Mouse (Mus musculus) brain, embryonic 18.5 days (tissue): ENCODE data around the gene Hist1h4m.
"Not testable (repeated sequence)": the region's sequence is repeated elsewhere in the genome, so short reads cannot be mapped to it uniquely, and the experiment has no call there.

Source experiments
- DNase-seq: peaks from one replicate; pipeline ENCODE4 v3.0.0-alpha.2; 2012; ENCODE audit warnings: low read depth, low spot score

Hist1h4m gene

DNA sequence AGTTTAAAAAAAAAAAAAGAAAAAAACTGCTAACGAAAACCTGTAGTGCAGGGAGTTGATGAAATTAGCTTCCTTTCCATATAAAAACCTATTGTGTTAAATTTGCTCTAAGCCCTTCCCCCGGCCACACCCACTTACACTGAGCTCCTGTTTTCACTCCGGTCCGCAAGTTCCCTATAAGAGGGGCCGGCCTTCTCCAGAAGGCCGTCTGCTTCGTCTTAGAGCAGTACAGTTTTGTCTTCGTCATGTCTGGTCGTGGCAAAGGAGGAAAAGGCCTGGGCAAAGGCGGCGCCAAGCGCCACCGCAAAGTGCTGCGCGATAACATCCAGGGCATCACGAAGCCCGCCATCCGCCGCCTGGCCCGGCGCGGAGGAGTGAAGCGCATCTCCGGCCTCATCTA lies at the start of gene Hist1h4m:
Gene Hist1h4m (plus strand): TSS at position 208 of the 400 bp plus-strand sequence.
- DNase-seq, result not testable (repeated sequence)

DNA sequence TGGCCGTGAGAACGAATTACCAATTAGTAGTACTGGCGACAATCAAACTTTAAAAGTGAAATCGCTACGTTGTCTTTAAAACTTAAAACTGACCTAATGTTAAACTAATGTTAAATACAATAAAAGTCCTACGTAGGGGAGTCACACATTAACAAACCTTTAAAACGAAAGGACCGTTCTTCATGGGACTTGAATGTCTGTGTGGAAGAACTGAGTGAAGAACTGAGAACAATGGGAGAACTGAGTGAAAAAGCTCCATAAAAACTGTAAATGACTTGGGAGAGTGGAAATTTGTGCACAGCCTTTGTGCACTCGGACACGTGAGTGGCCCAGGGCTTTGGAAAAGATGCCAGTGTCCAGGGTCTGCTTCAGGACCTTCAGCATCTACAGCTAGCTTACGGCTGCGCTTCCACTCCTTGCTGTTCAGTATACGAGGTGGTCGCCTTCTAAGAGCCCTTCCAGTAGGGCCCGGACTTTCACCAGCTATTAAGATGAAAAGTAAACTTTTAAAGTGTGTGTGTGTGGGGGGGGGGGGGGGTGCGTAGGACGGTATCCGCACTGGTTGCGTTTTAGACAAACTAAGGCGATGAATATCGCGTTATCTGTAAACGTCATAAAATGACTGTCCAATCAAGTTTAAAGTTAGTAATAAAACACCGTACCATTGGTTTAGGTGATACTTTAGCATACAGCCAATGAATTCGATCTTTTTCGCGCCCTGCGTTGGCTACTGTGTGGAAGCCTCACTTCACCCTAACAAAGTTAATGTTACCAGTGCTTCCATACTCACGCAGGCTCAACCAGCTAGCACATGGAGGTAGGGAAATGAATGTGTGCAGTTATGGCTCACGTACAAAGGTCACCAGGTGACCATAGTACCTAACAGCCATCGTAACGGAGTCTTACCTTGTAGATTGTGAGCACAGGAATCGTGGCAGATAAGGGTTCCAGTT lies 32.5 kb upstream of the Hist1h4m start:
- peak; percentile 88 for DNase-seq

DNA sequence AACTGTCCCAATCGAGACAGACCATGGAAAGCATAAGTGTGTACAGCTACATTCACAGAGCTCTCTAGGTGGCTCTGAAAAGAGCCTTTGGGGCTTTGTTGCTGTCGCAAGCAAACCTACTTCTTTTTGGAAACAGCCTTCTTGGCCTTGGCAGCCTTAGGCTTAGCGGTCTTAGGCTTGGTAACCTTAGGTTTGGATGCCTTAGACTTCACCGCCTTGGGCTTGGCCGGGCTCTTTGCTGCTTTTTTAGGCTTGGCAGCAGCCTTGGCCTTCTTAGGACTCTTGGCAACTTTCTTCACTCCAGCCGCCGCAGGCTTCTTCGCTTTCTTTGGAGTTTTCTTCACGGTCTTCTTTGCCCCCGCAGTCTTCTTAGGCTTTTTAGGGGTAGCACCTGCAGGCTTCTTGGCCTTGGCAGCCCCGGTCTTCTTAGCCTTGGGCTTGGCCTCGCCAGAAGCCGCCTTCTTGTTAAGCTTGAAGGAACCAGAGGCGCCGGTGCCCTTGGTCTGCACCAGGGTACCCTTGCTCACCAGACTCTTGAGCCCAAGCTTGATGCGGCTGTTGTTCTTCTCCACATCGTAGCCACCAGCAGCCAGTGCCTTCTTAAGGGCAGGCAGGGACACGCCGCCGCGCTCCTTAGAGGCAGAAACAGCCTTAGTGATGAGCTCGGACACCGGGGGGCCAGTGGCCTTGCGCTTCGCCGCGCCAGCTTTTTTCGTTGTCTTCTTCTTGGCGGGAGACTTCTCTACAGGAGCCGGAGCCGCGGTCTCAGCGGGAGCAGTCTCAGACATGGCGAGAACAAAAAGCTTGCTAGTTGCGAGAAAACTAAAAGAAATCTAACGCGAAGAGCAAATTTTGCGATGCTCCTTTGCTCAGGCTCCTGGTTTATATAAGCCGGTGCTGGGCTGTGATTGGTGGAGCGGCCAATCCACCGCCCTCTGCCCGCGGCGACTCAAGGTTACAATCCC lies 31.5 kb upstream of the Hist1h4m start, which contains the start of gene Hist1h1b:
Gene Hist1h1b (minus strand): TSS at position 859 of the 965 bp plus-strand sequence.
- no peak for DNase-seq

DNA sequence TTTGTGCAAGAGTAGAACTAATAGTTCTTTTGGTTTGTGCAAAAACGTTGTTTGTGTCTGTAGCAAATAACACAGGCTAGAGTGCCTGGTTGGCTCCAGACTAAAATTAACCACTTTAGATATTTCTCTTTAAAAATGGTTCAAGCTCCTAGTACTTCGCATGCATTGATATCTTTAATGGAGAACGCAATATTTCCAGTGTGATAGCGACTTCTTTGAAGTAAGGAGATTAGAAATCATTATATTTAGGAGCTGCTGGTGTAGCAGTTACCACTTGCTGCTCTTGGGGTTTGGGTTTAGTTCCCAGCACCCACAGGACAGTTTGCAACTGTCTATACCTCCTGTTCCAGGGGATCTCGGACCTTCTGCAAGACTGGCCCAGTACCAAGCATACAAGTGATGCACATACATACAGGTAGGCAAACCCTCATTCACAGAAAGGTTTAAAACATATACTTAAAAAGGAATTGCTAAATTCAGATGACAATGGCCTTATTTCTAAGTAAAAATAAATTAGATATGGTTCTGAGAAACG lies 30.5 kb upstream of the Hist1h4m start:
- DNase-seq, result no peak

DNA sequence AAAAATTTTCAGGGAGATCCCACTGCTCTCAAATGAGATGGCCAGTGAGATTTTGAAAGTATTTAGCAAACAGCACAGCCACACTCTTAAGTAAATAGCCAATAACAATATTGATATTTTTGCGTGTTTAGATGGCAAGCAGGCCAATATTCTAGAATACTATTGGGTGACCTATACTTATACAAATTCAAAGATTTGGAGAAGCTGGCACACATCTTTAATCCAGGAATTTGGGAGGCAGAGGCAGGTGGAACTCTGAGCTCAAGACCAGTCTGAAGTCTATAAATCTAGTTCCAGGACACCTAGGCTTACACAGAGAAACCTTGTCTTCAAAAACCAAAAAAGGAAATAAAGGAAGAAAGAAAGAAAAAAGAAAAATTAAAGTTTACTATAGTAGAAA lies 29.9 kb upstream of the Hist1h4m start:
- no peak for DNase-seq

DNA sequence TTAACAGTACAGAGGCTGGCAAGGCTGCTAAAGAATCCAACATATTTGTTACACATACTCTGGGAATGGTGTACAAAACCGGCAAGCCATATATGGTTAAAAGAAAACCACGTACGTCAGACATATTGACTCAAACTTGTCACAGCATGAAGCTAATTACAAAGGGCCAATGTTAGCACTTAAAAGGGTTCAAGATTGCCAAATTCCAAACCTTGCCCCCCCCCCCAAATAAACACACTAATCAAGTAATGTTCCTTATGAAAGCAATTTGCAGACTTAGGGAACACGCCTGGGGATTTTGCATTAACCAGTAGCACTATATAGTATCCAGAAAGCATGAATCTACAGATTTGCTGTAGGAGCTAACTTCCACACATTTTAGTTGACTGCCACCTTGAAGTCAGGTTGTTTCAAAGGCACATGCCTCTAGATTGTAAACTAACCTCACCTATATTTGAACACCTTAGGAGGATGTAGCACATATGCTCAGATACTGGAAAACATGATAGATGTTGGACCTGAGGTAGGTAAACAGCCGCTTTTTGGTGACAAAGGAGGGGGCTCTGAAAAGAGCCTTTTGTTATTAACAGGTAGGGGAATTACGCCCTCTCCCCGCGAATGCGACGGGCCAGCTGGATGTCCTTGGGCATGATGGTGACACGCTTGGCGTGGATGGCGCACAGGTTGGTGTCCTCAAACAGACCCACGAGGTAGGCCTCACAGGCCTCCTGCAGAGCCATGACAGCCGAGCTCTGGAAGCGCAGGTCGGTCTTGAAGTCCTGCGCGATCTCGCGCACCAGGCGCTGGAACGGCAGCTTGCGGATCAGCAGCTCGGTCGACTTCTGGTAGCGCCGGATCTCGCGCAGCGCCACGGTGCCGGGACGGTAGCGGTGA lies 28.9 kb upstream of the Hist1h4m start:
- not testable (repeated sequence) for DNase-seq

DNA sequence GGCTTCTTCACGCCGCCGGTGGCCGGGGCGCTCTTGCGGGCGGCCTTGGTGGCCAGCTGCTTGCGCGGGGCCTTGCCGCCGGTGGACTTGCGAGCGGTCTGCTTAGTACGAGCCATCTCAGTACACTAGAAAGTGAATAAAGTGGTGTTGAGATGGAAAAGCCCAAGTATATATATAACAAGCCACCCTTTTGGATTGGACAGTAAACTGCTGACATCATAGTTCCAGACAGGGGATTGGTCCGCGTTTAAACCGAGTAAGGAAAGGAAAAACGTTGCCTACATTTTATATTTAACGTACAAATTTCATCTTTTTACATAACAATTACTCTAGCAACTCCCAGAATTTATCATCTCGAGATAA lies 28.3 kb upstream of the Hist1h4m start, which contains the start of gene Hist1h3i:
Gene Hist1h3i (minus strand): TSS at position 116 of the 363 bp plus-strand sequence.
- peak; percentile 86 for DNase-seq

DNA sequence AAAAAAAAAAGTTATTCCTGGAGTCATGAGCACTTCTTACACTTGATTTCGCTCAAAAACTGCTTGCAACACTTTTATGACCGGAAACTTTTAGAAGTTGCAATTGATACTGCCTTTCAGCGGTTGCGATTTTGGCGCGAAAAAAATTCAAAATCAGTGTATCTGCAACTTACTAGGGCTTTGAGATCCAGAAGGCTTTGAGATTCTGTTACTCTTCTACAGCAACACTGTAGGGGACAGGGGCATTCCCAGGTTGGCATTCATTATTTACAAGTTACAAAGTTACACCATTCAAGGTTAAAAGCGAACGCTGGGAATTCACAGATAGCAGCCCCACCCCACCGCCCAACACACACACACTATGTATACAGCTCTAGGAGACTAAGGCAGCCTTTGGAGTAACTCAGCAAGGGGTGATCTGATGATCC lies 27.8 kb upstream of the Hist1h4m start:
- DNase-seq, result no peak

DNA sequence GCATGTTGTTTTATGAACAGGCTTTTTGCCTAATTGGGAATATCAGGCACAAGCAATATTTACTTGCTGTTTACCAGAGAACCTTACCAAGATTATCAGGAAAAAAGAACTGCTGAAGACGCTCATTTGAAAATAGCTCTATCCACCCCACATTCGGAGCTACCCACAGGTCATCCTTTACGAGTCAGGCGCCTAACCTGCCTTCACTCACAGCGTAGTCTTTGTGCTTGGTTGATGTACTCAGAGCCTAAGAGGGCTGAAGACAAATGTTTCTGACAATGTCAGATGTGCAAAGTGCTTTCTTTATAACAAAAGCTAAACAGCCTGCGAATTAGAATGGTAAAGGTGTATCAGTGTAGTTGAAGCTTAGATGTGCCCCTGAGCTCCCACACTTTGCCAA lies 27.2 kb upstream of the Hist1h4m start:
- DNase-seq, result no peak

DNA sequence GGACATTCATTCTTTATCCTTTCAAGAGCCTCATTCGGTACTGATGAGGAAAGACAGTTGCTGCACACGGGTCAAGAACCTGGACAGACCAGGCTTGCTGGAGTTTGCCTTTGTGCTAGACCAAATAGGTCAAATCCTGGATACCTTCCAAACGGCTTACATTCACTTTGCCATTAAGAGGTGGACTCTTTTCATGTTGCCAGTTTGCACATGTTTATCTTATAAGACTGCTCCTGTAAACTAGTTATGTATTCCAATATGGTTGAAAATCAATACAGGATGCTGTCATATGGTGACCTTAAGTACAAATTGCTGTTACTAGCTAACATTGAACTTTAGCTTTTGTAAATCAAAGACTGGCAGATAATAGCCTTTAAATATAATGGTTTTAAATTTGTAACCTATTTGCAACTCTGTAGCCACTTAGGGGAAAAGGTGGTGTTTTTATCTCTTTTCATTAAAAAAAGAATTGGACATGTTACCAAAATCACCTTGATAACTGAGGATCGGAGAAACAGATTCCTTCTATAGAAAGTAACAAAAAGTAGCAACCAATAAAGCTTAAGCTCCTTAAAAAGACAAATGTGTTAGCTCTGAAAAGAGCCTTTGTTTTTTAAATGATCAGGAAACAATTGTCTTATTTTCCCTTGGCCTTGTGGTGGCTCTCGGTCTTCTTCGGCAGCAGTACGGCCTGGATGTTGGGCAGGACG lies 25.2 kb upstream of the Hist1h4m start:
- no peak for DNase-seq

DNA sequence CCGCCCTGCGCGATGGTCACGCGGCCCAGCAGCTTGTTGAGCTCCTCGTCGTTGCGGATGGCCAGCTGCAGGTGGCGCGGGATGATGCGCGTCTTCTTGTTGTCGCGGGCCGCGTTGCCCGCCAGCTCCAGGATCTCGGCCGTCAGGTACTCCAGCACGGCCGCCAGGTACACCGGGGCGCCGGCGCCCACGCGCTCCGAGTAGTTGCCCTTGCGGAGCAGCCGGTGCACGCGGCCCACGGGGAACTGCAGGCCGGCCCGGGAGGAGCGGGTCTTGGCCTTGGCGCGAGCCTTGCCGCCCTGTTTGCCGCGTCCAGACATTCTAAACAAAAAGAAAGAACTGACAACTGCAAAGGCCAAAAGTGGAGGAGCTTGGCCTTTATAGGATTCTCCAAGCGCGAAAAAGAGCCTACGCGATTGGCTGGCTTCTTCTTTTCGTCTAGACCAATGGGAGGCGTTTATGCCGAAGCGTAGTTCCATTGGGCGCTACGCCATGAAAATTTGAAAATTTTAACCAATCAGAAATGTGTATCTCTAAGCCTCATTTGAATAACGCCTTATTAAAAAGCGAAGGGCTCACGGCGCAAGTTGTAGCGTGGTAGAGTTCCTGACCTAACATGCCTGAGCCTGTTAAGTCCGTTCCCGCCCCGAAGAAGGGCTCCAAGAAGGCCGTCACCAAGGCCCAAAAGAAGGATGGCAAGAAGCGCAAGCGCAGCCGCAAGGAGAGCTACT lies 24.5 kb upstream of the Hist1h4m start, which contains the start of the genes Hist1h2an and Hist1h2bp:
Gene Hist1h2an (minus strand): TSS at position 320 of the 731 bp plus-strand sequence.
Gene Hist1h2bp (plus strand): TSS at position 563 of the 731 bp plus-strand sequence.
- DNase-seq, result peak; percentile 95

DNA sequence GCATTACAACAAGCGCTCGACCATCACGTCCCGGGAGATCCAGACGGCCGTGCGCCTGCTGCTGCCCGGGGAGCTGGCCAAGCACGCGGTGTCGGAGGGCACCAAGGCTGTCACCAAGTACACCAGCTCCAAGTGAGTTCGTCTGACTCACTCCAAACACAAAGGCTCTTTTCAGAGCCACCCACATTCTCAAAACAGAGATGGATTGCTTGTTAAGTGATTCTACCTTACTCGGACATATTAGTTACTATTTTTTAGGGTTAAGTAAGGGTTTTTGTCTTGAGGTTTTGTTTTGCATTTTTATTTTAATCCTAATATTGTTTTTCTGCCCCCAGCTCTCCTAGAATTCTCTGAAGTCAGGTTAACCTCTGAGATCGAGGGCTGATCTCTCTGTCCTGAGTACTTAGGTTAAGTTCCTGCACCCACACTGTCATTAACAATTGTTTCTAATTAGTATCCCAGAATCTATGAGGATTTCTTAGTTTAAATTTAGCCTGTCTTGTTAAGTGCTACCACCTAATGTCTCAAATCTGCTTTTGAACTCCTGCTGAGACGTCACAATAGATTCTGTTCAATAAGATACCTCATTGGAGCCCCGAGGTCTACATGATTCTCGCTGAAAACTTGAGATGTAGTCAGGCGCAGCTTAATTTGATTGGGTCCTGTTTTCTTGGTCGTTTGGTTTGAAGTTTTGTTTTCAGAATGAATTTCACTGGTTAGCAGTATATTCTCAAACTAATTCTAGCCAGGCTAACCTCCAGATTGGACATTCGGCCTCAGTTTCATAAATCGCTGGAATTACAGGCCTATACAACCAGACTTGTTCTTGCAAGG lies 23.6 kb upstream of the Hist1h4m start:
- no peak for DNase-seq

DNA sequence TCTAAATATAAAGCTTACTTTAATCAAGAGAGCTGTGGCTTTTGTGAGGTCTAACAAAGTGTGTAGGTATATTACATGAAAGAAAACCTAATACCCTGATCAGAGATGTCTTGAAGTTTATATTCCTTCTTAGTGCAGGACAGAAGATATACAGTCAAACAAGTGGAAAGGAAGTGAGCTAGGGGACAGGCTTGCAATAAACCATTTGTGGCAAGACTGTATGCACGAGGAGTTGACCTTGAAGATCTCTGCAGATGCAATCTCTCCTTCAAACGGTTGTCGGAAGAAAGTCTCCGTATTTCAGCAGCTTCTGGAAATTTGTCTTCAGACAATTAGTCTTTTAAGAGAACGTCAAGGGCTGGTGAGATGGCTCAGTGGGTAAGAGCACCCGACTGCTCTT lies 21.6 kb upstream of the Hist1h4m start:
- no peak for DNase-seq

DNA sequence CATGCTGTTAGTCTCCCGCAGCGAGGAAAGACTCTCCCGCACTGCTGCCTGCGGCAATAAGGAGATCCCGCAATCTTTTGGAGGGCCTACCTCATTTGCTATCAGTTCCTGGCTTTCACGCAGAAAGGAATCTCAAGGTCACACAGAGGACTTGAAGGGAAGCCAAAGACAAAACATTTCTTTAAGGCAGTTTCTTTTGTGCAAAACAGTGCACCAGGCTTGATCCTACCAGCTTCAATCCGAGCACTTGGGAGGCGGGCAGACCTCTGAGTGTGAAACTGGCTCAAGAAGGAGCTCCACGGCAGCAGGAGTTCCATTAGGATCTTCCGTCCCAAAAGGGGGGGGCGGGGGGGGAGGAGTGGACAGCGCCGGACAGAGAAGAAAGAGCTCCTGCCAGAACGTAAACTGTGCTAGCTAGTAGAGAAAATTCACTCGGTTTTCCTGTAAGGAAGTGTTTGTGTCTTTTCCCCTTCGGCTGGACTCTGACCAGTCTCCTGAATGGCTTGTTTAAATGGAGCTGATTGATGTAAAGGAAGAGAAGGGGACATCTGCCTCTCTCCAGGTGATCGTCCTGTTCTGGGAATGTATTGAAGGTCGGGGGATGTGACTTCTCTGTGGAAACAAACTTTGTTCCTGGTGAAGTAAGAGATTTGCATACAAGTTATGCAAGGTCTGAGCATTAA lies 20.8 kb upstream of the Hist1h4m start:
- no peak for DNase-seq

DNA sequence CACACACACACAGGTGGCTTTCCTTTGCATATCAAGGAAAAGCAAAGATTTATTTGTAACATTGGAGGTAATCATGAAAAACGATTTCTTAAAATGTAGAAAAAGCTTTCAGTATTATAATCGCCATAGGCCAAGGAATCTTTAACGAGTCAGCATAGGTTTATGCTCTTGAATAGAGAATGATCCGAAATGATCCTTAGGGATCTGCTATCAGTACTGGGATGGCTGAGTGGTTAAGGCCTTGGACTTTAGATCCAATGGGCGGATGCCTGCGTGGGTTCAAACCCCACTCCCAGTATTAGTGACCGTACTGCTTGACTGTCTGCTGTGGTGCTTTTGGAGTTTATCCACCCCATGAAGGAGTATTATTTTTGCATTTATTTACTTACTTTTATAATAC lies 16.0 kb upstream of the Hist1h4m start:
- no peak for DNase-seq

DNA sequence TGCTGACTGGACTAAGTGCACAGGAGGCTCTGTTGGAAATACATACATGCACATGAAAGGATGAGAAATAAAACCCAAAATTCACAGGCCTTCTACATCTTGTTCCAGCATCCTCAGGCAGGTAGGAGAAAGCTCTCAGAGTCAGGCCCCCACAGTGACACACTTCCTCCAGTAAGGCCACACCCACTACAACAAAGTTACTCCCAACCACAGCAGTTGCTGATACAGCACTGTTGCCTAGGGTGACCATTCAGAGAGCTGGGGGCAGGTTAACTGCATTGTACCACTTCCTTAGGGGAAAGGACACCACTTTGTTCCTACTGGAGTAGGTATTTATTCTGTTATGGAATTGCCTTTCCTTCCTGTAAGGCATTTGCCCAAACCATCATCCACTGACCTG lies 14.4 kb upstream of the Hist1h4m start:
- not testable (repeated sequence) for DNase-seq

DNA sequence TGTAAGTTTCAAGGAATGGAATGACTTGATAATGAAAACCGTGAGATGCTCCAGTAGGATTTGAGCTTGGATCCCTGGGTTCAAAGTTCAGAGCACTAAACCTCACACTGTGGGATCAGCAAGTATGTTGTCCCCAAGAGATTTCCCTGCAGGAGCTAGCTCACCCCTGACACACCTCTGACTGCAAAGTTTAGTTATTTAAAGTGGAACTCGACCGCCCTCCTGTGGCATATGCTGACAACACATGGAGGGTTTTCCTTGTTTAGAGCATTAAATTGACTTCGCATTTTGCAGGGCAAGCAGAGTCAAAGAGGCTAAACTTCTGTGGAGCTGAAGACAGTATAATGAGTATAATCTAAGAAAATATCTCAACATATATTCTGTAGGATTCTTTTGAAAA lies 8.5 kb upstream of the Hist1h4m start:
- not testable (repeated sequence) for DNase-seq

DNA sequence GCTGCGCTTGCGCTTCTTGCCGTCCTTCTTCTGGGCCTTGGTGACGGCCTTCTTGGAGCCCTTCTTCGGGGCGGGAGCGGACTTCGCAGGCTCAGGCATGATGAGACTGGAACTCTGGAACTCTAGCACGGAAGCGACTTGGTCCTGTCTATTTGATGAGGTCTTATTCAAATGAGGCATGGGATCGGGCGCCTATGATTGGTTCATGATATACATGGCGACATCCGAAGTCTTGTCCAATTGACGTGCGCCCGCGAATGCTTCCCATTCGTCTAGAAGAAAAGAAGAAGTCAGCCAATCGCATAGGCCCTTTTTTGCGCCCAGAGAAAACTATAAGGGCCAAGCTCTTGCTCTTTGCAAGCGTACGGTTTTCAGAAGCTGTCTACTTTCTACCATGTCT lies 1.5 kb upstream of the Hist1h4m start, which contains the start of the genes Hist1h2bq and Hist1h2ao:
Gene Hist1h2bq (minus strand): TSS at position 125 of the 400 bp plus-strand sequence.
Gene Hist1h2ao (plus strand): TSS at position 393 of the 400 bp plus-strand sequence.
- DNase-seq, result not testable (repeated sequence)
